Mouse (Mus musculus): ENCODE results near the gene Nmnat3.

DNA sequence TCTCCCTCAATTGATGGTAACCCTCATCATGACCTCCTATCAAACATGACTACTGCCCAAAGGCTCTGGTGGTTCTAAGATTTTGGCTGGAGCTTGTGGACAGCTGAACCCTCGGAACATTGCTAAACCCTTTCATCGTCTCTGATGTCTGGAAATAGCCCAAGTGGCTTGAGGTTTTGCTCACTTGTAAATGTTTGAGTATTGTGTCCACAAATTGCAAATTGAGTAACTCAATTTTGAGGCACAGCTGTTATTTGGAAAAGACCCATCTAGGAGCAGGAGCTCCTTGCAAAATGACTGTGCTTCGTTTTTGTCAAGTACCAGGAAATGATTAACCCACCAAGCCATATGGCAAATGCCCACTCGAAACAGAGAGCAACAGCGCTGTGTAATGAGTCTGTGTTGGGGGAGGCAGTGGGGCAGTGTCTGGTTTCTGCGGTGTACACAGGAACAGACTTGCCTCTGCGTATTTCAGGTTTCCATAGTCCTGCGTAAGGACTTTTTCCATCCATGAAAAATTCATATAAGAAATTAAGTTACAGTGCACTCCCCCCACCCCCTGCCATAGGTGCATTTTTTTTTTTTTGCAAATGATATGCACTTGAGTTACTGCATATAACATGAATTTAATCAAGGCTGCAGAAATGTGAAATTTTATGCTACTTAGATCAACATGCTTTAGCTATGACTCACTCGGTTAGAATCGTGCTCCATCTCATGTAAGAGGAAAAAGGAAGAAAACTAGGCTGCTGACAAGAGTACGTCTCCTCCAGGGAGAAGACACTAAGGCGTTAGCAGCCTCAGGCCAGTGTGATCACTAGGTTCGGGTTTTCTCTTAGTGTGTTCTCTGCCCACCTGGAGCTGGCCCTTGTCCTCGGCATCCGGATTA is 50.9 kb downstream of the Nmnat3 start:
- TF ChIP-seq CTCF (IDR thresholded peaks at IDR 0.05; ENCODE audit: low read depth) (no peak), EP300 (IDR thresholded peaks at IDR 0.05; ENCODE audit: low read depth) (no peak)

Data from liver, postnatal 0 days (tissue).